Mouse (Mus musculus) cerebellum, adult 2 months (tissue): Measurements from ENCODE around the gene Apom.

Experiments used
- CTCF ChIP-seq: fragments of 200-500 bp; IDR thresholded peaks from 2 replicates; pipeline ENCODE4 v1.5.1; 2011; ENCODE audit warnings: low read depth, mild to moderate bottlenecking, control low read depth, low read length, moderate library complexity, borderline replicate concordance; ENCODE audit not compliant: insufficient read depth
- POLR2A ChIP-seq: fragments of 200-500 bp; IDR thresholded peaks from 2 replicates; pipeline ENCODE4 v1.6.1; 2011; ENCODE audit warnings: low read length, control low read depth, borderline replicate concordance; ENCODE audit not compliant: insufficient read depth

- TF ChIP-seq CTCF (no peak), POLR2A (no peak)
Measured at GRCm38 (mm10) chr17:35159638-35160037, 27.8 kb upstream of the Apom start.
